Mouse (Mus musculus): Measurements from ENCODE around the gene Utrn.

- TF ChIP-seq CTCF (IDR thresholded peaks at IDR 0.05; ENCODE audit: low read depth, low read length) (no peak), POLR2A (IDR thresholded peaks at IDR 0.05; ENCODE audit: borderline replicate concordance, low read depth, low read length) (no peak)
Measured at GRCm38 (mm10) chr10:12618397-12618796, 250.8 kb downstream of the Utrn start.

Data from bone marrow macrophage, adult 2 months (primary cell).